Mouse (Mus musculus) kidney, adult 8-10 months (tissue): ENCODE results near the gene Dcaf15.

ENCODE experiments used
- DNase-seq, 2 experiments: peaks; one replicate each; pipeline ENCODE4 v3.0.0; 2022

The Dcaf15 gene

DNA sequence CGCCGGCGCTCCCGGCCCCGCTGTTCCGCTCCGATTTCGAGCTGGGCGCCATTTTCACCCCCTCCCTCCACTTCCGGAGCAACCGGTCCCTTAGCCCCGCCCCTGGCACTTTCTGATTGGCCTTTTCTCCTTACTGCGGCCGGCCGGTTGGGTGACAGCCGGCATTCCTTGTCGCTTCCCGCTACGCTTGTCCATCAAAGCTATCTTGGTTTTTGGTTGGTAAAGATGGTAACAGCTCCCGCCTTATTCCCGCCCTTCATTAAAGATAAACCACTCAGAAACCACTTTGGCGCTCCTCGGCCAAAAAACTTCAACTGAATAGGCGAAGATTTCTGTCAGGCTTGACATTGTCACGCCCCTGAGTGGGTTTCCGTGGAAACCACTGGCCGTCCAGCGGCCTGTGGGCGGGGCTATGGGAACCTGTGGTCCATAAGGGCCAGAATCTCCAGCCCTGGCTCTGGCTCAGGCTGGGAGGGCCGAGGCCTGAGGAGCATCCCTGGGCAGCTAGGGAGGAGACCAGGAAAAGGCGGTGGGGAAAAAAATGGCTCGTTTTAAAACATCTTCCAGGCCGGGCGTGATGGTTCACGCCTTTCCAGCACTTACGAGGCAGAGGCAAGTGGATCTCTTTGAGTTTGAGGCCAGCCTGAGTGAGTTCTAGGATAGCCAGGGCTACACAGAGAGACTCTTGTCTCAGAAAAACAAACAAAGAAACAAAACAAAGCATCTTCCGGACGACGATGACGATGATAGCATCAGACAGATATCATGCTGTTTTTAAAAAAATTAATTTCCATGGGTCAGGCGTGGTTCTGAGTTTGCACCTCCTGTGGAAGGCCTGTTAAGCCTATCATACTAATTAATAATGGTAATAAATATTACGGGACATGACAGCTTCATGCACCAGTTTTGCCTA is at the start of gene Dcaf15:
Gene Dcaf15 (minus strand): TSS at position 72 of the 913 bp plus-strand sequence.
- DNase-seq = peak; percentile 98 to 99

DNA sequence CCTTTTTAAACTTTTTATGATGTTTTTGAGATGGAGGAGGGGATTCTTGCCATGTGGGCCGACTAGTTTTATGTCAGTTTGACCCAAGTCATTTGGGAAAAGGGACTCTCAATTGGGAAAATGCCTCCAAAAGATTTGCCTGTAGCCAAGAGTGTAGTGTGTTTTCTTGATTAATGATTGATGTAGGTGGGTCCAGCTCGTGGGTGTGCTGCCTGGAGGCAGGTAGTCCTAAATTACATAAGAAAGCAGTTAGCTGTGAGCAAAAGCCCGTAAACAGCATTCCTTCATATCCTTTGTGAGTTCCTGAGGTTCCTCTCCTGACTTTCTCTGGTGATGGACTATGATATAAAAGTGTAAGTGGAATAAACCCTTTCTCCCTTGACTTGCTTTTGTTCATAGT is 44.6 kb upstream of the Dcaf15 start:
- DNase-seq = peak in 1 of 2 experiments; percentile 62

DNA sequence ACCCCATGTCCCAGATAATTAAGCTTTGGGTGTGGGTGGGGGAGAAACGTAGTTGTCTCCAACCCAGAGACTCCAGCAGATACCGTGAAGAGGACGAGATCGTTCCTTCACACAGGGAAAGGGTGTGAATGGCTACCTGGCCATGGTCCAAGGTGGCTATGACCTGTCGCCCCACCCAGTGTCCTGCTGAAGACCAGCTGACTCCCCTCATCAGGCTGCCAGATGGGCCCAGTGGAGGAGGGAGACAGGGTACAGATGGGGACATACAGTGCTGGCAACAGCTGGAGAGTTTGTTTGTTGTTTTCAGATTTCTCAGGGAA is 43.9 kb upstream of the Dcaf15 start:
- DNase-seq = peak in 1 of 2 experiments; percentile 11

DNA sequence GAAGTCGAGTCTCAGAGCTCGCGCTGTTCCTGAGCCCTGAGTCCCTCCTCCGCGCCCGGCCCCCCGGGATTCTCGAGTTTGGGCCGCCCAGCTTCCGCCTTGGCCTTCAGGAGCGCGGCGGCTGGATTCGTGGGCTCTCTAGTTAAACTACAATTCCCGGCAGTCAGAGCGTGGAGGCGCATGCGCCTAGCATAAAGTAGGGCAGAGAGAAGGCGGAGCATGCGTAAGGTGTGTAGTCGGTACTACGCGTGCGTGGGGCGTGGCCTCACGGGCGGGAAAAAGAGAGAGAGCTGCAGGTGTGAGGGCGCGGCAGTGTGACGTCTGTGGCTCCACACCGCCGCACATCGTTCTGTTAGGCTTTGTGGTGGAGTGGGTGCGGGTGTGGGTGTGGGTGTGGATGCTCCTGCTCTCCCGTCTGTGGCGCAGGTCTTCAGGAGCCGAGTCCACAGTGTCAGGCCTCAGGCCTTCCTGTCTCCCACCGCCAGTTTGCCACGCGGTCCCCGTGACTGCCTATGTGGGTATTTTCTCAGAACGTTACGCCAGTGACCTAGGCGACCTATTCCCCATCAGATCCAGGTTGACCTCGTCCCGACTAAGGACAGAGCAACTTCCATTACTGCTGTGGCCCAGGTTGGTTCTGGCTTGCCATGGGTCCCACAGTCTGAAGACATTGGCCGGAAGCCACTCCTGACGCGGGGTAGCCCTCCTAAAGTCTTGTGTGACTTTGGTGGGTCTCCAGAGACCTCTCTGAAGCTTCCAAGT is 43.4 kb upstream of the Dcaf15 start, which contains the start of the genes Cc2d1a and 4930432K21Rik:
Gene Cc2d1a (minus strand): TSS at position 168 of the 762 bp plus-strand sequence.
Gene 4930432K21Rik (plus strand): TSS at position 257 of the 762 bp plus-strand sequence.
- peak; percentile 97 for DNase-seq

DNA sequence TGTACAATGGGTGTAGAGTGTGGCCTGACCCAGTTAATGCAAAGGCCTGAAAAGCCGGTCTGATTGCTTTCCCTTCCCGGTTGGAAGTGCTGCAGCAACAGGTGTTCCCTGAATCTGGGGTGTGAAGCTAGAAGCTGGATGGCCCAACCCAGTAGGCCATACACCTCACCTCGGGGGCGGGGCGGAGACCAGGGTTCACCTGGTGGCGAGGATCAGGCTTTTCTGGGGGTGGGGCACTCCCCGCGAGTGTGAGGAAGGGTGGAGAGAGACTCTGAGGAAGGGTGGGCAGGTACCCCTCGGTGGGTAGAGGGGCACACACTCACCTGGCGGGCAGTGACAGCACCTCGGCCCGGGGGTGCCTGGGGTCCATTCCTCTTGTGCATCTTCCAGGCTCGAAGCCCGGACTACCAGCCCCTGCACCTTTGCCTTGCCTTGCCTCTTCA is 42.8 kb upstream of the Dcaf15 start:
- DNase-seq = peak in 1 of 2 experiments; percentile 49

DNA sequence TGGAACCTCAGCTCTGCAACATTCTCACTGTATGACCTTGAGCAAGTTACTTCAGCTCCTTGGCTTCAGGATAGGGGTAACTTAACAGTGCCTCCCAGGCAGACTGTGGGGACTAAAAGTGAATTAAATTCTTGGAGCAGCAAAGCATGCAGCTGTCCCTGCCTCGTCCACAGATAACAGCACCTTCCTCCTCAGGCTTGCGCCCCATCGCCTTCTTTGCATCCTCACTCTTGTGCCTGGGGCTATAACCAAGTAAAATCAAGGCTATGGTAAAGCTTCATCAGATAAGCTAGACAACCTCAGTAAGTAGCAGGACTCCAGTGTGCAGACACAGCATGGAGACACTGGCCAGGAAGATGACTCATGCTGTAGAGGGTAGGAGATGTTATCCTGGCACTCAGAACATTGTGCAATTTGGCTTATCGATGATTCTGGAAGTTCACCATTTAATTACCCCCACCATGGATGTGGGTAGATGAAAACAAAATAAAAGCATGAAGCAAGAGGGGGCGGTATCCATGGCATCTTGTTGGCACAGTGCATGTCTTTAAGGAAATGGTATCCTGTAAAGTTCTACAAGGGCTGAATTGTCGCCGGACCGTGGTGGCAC is 40.2 kb upstream of the Dcaf15 start:
- DNase-seq = no peak

DNA sequence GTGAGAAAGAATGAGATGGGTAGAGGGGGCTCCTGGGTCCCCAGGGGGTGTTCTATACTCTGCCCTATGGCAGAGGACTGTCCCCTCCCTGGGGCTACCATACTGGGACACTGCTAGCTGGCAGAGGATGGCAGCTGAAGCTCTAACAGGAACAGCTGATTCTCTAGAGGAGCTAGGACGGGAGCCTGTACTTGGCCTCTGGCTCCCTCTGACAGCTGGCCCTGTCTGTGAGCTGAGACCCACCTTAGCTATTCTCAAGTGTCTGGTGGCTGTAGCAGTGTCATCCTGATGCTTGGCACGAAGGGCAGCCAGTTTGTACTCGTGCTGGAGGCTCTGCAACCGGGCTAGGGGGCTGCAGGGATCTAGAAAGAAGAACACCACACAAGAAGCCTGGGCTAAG is 36.3 kb upstream of the Dcaf15 start:
- no peak for DNase-seq

DNA sequence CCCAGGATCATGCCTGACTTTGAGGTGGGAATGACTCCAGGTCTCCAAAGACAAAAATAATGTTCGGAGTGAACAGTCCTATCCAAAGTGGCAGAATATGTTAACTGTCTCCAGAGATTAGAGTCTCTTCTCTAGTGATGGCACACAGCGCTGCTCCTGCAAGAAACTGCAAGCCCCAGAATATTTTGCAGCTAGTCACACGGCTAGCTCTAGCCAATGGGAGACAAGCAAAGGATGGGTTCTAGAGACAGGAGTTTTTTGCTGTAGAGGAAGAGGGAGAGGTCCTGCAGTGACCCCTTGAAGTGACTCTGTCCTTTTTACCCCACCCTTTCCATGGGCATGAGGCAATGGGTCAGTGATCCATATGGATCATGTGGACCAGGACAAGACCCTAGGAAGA is 33.3 kb upstream of the Dcaf15 start:
- no peak for DNase-seq

DNA sequence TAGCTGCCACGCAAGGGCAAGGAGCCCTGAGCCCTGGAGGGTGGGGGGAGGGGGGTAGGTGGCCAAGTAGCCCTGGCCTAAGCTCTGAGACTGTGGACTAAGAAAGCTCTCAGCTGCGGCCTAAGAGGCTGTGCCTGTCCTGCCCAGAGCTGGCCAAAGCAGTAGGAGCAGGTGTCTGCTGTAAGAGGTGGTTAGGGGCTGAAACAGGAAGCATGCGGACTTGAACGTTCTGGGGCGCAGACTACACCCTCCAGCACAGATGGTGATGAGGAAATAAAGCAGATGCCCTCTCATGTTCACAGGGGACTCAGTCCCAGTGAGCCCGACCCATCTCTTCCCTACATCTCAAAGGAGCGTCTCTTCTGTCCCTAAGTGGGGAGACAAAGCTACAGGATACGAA is 27.7 kb upstream of the Dcaf15 start:
- no peak for DNase-seq

DNA sequence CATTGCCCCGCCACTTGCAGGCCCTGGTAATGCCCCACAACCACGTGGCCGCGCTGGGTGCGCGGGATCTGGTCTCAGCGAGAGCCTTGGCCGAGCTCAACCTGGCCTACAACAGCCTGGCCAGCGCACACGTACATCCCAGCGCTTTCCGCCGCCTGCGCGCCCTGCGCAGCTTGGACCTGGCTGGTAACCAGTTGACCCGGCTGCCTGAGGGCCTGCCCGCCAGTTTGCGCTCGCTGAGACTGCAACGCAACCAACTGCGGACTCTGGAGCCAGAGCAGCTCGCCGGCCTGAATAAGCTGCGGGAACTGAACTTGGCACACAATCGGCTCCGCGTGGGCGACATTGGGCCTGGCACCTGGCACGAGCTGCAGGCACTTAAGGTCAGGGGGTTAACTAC is 26.2 kb upstream of the Dcaf15 start:
- peak; percentile 29 to 58 for DNase-seq

DNA sequence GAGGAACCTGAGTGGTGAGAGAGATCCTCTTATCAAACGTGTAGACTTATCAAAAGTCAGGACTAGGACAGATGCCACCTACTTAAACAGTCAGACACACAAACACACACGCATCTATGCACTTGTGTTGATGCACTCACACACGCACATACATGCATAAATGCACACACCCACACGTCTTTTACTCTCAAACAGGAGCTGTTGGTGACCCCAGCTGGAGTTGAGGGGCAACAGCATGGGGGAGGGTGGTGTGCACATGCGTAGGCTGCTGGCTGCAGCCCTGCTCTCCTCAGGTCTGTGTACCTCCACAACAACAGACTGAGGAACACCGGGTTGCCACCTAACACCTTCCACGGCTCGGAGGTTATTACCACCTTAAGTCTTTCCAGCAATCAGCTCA is 23.7 kb upstream of the Dcaf15 start:
- DNase-seq = no peak

DNA sequence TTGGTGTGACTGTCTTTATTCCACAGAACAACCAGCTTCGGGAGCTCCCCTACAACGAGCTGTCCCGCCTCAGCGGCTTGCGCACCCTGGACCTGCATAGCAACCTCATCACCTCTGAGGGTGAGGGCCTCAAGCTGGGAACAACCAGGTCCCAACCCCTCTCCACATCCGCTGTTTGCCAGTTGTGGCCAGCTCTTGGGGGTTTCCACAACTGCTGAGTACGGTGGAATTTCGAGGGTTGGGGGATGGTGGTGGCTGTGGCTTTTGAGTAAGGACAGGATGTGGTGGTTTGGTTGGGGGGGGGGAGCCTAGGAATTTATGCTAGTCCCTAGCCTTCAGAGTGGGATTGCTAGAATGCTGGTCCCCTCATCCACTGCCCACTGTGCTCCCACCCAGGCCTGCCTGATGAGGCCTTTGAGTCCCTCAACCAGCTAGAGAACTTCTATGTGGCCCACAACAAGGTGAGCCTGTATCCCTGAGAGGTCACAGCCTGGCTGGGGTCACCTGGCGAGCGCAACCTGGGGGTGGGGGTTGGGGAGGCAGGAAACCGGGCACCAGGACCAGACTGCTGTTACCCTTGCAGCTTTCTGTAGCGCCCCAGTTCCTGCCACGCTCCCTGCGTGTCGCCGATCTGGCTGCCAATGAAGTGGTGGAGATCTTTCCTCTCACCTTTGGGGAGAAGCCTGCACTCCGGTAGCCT is 22.8 kb upstream of the Dcaf15 start:
- DNase-seq = no peak

DNA sequence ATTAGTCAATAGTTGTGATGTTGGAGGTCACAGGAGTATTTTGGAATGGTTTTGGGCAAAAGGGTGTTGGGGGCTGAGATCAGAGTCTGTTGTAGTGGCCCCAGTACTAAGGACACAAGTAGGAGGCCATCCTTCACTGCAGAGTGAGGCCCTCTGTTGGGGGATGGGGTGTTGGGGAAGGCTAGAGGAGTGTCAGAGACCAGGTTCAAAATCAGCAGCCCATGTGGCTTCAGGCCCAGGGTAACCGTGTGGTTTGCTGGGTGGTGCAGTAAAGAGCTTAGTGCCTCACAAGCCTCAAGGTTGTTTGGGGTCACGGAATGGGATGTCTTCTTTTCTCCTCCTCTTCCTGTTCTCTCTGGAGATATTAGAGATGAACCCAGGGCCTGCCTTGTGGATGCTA is 22.2 kb upstream of the Dcaf15 start:
- DNase-seq = no peak

DNA sequence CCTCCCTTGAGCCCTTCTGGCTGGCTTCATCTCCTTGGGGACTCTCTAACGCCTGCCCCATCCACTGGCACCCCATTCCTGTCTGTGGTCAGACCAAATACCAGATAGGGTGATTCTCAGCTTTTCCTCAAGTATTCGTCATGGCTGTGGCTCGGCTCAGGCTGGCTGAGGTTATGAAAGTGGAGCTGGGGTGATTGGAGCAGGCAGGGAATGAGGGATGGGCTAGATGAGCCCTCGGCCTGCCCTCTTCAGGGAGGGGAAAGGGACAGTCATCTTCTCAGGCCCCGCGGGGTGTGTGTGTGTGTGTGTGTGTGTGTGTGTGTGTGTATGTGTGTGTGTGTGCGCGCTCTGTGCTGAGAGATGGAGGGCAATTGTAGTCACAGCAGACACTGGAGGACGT is 21.1 kb upstream of the Dcaf15 start, which contains the start of gene Podnl1:
Gene Podnl1 (plus strand): TSS at position 334 of the 400 bp plus-strand sequence.
- DNase-seq = no peak

DNA sequence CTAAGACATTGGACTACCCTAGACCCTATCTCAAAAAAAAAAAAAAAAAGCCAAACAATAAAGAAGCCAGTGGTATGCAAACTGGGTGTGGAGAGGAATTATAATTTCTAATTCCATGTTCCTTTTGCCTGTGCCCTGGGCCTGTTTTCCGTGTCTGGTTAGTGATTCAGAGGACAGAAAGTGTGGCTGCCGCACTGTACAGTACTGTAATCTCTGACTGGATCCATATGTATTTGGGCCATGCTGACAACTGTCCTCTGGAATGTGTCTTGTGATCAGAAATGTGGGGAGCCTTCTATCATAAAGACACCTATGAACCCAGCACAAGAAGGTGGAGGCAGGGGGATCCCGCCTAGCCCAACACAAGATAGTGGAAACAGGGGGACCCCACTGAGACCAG is 17.6 kb upstream of the Dcaf15 start:
- DNase-seq = no peak

DNA sequence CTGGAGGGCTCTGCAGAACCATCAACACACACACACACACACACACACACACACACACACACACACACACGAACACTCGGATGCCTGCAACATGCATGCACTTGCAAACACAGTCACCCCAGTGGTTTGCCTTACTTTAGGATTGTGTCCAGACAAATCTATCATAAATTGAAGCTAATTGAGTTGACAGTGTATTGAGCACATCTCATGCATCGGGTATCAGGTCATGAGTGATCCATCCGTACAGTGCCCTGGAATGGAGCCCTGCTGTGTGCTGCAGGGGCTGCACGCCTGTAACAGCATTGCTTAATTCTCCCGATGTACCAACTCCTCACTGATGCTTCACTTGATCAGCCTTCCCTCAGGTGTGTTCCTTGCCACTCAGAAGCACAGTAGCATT is 11.1 kb upstream of the Dcaf15 start:
- DNase-seq = no peak

DNA sequence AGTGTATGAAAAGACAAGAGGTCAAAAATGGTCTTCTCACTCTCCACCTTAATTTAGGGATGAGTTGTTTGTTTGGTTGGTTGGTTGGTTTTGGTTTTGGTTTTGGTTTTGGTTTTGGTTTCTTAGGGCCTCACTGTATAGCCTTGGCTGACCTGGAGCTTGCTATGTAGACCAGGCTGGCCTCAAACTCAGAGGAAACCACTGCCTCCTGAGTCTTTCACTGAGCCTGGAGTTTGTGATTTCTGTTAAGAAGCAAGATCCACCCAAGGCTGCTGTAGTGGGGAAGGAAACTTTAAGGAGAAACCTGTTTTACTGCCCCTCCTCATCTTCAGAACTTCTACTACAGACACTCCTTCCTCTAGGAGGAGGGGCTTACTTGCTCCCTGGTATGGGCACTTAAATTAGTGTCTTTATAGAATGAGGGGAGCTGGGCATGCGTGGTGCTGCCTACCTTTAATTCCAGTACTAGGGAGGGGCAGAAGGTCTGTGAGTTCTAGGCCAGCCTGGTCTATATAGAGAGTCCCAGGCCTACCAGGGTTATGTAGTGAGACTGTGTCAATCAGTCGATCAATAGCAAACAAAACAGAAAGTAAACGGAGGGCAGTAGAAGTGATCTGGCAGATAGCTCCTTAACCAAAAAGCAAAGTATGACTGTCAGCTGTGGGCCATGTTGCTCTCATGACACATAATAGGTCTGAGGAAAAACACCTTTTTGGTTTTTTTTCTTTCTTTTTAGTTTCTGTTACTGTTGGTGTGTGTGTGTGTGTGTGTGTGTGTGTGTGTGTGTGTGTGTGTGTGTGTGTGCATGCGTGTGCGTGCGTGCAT is 1.9 kb upstream of the Dcaf15 start:
- no peak for DNase-seq

DNA sequence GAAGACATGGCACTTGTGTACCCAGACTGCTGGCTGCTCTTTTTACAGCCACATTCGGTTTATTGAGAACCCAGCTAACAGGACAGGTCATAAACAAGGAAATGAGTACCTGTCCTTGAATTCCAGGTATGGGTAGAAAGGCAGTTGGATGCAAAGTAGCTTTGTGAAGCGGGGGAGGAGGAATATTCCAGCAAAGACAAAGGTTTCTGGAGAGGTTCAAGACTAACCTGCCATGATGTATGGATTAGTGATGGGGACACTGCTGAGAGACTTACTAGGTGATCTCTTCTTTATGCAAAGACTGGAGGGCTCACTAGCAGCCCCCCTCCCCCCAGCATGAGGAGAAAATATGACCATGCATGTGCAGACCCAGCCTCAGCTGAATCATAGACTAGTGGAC is 1.1 kb upstream of the Dcaf15 start:
- no peak for DNase-seq

DNA sequence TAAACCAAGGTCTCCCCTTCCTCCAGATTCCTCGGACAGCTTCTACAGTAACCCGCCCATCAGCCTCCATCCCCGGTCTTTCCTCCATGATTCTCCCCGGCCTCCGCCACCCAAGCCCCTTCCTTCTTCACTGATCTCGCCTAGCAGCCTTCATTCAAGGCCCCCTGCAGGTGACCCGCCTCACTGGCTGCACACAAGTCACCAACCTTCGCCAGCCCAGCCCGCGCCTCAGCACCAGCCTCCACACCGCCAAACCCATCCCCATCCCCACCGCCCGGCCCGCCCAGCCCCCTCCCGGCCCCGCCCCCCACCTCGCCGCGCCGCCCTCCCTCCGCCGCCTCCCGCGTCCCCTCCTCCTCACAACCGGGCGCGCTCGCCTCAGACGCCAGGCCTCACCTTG is 347 bp downstream of the Dcaf15 start:
- DNase-seq = peak; percentile 48 to 49

DNA sequence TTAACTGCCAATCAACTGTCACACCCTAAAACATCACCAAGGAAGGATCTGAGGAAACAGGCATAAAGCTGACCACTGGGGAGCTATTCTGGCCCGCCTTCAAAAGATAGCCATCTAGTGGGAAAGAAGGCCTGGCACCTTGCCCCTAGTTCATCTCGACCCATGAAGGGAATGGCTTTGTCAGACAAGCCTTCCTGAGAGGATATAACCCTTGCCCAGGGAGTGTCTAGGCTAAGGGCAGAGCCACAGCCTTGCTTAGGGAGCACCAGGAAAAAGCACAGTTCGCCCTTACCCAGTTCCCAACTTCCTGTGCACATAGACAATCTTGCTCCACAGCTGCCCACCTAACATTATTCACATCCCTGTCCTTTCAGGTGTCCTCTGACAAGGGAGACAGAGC is 967 bp downstream of the Dcaf15 start:
- peak; percentile 66 to 75 for DNase-seq

DNA sequence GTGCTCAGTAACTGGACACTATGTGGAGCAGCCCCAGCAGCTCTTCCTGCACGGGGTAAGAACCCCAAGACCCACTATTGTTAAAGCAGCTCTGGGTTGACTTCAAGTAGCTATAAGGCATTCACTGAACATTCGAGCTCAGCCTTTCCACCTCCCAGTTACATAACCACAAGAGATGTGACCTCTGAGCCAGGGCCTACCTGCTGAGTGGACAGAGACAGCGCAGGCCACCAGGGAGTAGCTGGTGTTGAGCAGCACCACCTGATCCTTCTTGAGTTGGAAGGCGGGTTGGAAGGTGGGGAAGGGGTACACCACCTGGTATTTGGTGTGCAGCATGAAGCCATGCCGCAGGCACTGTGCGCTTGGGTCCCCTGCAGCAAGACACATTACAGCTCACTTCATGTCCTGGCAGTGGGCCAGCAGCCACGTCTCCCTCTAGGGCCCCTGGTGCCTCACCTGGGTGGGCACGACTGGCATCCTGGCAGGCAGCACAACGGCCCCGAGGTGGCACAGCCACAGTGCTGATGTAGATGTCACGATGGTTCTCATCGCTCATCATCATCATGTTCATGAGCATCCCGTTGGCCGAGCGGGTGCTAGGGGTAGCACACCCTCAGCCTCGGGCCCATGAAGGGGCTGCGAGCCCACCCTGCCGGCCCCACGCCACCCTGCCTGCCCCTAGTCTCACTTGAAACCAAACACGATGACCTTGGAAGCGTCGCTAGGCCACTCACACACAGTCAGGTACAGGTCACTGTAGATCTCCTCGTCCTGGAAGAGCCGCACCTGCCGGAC is 2.9 kb downstream of the Dcaf15 start:
- peak; percentile 59 for DNase-seq
